Mouse (Mus musculus): ENCODE data around the gene Ppy. TPM values are rescaled to one million over a fixed set of nuclear protein-coding genes. Genes with fewer than 3 reads are reported as not detected.

The Ppy gene
- polyA plus RNA-seq, 1 experiment from 2014 or later: not detected

DNA sequence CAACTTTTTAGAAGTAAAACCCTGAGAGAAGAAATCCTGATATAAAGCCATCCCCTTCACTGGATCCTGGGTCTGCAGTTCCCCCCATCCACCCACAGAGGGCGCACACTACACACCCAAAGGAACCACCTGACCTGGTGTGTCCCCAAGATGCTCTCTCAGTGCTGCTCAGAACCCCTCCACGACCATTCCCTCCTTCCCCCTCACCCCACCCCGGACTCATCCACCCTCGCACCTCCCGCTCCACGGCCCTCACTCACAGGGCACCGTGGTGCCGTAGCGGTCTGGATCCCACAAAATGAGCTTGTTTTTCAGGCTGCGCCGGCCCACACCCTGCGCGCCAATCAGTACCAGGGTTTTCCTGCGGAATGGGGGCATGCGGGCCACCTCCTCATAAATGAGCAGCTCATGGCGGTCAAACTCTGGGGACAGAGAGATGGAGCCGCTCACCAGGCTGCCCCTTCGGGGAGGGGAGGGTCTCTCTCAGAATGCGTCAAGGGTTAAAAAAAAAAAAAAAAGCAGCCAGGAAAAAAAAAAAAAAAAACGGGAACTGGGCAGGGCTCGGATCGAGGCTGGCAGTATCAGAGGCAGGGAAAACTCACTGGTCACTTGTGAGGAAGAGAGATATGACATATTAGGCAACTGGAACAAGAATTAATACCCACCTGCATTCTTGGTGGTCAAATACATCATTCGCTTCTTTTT is 39.7 kb downstream of the Ppy start:
- peaks cover 14% of the 10 kb centered on the region for H3K27me3 ChIP-seq
- peaks cover 41% of the 10 kb centered on the region for H3K36me3 ChIP-seq
- H3K4me2 ChIP-seq (replicated peaks): peak overlapping the region; percentile 76
- peaks cover 3% of the 10 kb centered on the region; the same call in 1 of the 2 replicates for H3K4me1 ChIP-seq
- no peak overlapping the region for H3K27ac ChIP-seq (replicated peaks)
- ATAC-seq (ENCODE audit: low FRiP score, low read depth): peak; percentile 71
- peak overlapping the region; percentile 50 for H3K9ac ChIP-seq (replicated peaks)
- H3K4me3 ChIP-seq: peak overlapping the region; percentile 41
- WGBS: 5% methylated on average over 23 of the region's 23 CpGs
- no peaks in the 10 kb centered on the region for H3K9me3 ChIP-seq

DNA sequence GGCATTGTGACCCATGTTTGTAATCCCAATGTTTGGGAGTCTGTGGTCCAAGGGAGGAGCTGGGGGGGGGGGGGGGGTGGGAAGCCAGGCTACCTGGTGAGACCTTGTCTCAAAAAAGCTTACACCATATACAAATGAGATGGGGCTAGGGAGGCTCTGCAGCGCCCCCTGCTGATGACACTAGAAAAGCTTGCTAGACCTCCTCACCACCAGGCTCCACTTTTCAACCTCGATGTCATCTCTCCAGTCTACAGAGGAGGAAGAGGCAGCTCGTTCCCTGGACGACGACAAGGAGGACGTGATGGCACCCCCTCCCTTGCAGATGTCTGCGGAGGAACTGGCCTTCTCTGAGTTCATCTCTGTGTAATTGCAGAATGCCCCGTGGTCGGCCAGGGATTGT is 47.3 kb downstream of the Ppy start:
- no peaks in the 10 kb centered on the region for H3K9me3 ChIP-seq
- 29% methylated on average over 9 of the region's 9 CpGs for WGBS
- H3K4me2 ChIP-seq (replicated peaks): no peak overlapping the region
- no peak overlapping the region for H3K9ac ChIP-seq (replicated peaks)
- H3K4me3 ChIP-seq: no peak overlapping the region
- no peak overlapping the region for H3K27ac ChIP-seq (replicated peaks)
- H3K27me3 ChIP-seq: no peaks in the 10 kb centered on the region
- no peaks in the 10 kb centered on the region for H3K4me1 ChIP-seq
- ATAC-seq (ENCODE audit: low FRiP score, low read depth): no peak
- H3K36me3 ChIP-seq: peaks cover 12% of the 10 kb centered on the region

DNA sequence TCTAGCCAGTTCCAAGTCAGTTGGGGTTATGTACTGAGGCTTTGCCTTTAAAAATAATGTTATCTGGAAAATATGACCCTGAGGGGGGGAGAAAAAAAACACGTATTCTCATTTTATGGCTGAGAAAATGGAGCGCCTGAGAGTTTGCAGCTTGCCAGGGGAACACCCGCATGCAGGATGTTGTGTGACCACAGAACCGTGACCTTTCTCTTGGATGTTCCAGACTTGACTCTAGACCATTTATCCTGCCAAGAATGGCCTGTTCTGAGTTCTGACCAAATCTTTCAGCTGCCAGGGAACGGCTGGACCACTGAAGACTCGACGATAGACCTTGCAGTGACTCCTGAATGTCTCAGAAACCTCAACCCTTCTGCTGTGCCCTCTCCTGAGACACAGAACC is 47.9 kb downstream of the Ppy start:
- WGBS: 85% methylated on average over 7 of the region's 7 CpGs
- no peaks in the 10 kb centered on the region for H3K9me3 ChIP-seq
- H3K27me3 ChIP-seq: no peaks in the 10 kb centered on the region
- H3K36me3 ChIP-seq: peaks cover 5% of the 10 kb centered on the region; the same call in 1 of the 2 replicates
- no peak overlapping the region for H3K27ac ChIP-seq (replicated peaks)
- no peaks in the 10 kb centered on the region for H3K4me1 ChIP-seq
- no peak for ATAC-seq (ENCODE audit: low FRiP score, low read depth)
- no peak overlapping the region for H3K9ac ChIP-seq (replicated peaks)
- no peak overlapping the region for H3K4me2 ChIP-seq (replicated peaks)
- no peak overlapping the region for H3K4me3 ChIP-seq

DNA sequence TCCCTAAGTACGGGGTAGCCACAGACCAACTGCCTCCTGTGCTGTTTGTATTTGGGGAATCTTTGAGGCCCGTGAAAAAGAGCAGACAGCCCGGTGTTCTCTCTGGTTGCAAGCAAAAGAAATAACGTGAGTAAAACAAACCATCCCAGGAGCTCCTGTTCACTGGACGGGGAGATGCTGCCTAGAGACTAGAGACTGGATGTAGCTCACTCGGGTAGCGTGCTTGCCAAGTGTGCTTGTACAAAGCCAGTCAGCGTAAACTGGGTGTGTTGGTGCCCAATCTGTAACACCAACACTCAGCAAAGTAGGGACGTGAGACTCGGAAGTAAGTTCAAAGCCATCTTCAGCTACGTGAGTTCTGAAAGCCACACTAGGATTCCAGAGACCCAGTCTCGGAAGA is 48.4 kb downstream of the Ppy start:
- H3K9me3 ChIP-seq: no peaks in the 10 kb centered on the region
- no peaks in the 10 kb centered on the region for H3K27me3 ChIP-seq
- ATAC-seq (ENCODE audit: low FRiP score, low read depth): no peak
- no peak overlapping the region for H3K9ac ChIP-seq (replicated peaks)
- 83% methylated on average over 12 of the region's 12 CpGs for WGBS
- no peak overlapping the region for H3K4me2 ChIP-seq (replicated peaks)
- H3K4me3 ChIP-seq: no peak overlapping the region
- H3K4me1 ChIP-seq: no peaks in the 10 kb centered on the region
- no peak overlapping the region for H3K27ac ChIP-seq (replicated peaks)
- 0 out of 2 replicates have a peak, but pooled peaks cover under 1% of the 10 kb centered on the region for H3K36me3 ChIP-seq

DNA sequence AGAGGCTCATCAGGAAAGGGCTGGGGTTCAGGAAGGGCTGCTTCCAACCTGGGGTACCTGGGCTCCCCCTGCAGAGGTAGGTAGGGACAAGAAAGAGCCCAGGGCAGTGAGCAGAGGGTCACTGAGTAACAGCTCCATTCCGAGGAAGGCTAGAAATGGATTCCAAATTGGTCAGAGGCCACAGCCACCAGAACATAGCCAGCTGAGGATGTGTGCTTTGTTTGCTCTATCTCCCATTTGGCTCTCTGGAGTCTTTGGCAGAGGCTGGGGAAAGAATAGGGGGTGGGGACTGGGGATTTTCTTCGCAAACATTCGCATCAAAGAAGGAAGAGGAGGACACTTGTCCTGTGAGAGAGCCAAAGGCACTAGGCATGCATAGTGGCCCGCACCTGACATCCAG is 49.2 kb downstream of the Ppy start:
- ATAC-seq (ENCODE audit: low FRiP score, low read depth): no peak
- Histone ChIP-seq H3K4me3 (no peak overlapping the region), H3K36me3 (no peaks in the 10 kb centered on the region), H3K9ac (replicated peaks) (no peak overlapping the region), H3K4me1 (no peaks in the 10 kb centered on the region), H3K27me3 (no peaks in the 10 kb centered on the region), H3K27ac (replicated peaks) (no peak overlapping the region), H3K4me2 (replicated peaks) (no peak overlapping the region), H3K9me3 (no peaks in the 10 kb centered on the region)
- 32% methylated on average over 4 of the region's 4 CpGs for WGBS

DNA sequence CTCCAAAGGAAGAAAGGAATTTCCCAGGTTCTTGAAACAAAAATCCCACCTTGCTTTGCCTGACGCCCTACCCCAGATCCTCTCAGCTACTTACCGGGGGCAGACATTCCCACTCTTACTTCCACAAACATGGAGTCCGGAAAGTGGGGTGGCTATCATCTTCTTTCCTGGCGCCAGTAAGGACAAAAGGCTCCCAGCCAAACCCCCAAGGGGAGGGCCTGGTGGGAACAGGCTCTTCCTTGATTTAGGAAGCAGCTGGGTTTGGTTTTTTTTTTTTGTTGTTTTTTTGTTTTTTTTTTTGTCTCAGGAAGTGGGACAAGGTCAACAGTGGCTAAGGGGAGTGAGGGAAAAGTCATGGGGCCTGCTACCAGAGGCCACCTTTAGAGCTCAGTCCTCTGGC is 49.6 kb downstream of the Ppy start:
- no peaks in the 10 kb centered on the region for H3K9me3 ChIP-seq
- no peaks in the 10 kb centered on the region for H3K27me3 ChIP-seq
- WGBS: 77% methylated on average over 4 of the region's 4 CpGs
- H3K4me3 ChIP-seq: no peak overlapping the region
- H3K4me1 ChIP-seq: no peaks in the 10 kb centered on the region
- H3K27ac ChIP-seq (replicated peaks): no peak overlapping the region
- H3K4me2 ChIP-seq (replicated peaks): no peak overlapping the region
- ATAC-seq (ENCODE audit: low FRiP score, low read depth): no peak
- no peak overlapping the region for H3K9ac ChIP-seq (replicated peaks)
- no peaks in the 10 kb centered on the region for H3K36me3 ChIP-seq

Other genes starting within 250 kb of the Ppy start
- gene Meox1, start 206.9 kb downstream of the Ppy start, polyA plus RNA-seq (2016; fragmentation: Nextera tagmentation; extraction: Ambion mirVana): 0.23 TPM in 1 of 2 replicates, not detected in the other
- gene Sost, start 134.3 kb downstream of the Ppy start, polyA plus RNA-seq (2016; fragmentation: Nextera tagmentation; extraction: Ambion mirVana): 0.17 and 0.25 TPM in 2 replicates
- gene Cfap97d1, start 117.0 kb downstream of the Ppy start, polyA plus RNA-seq (2016; fragmentation: Nextera tagmentation; extraction: Ambion mirVana): not detected in 2 replicates
- 9.3 and 9.6 TPM in 2 replicates for gene Dusp3, start 114.3 kb downstream of the Ppy start, polyA plus RNA-seq (2016; fragmentation: Nextera tagmentation; extraction: Ambion mirVana)
- 32.1 and 33.2 TPM in 2 replicates for gene Mpp3, start 72.9 kb downstream of the Ppy start, polyA plus RNA-seq (2016; fragmentation: Nextera tagmentation; extraction: Ambion mirVana)
- 0.19 and 0.34 TPM in 2 replicates for gene Cd300lg, start 59.8 kb downstream of the Ppy start, polyA plus RNA-seq (2016; fragmentation: Nextera tagmentation; extraction: Ambion mirVana)
- 21.7 and 23.3 TPM in 2 replicates for gene Mpp2, start 12.8 kb downstream of the Ppy start, polyA plus RNA-seq (2016; fragmentation: Nextera tagmentation; extraction: Ambion mirVana)
- not detected in 2 replicates for gene Pyy, start 6.5 kb upstream of the Ppy start, polyA plus RNA-seq (2016; fragmentation: Nextera tagmentation; extraction: Ambion mirVana)
- gene Nags, start 44.2 kb upstream of the Ppy start, polyA plus RNA-seq (2016; fragmentation: Nextera tagmentation; extraction: Ambion mirVana): not detected in 2 replicates
- gene Tmem101, start 55.1 kb upstream of the Ppy start, polyA plus RNA-seq (2016; fragmentation: Nextera tagmentation; extraction: Ambion mirVana): 33.9 and 38.5 TPM in 2 replicates
- 112 and 119 TPM in 2 replicates for gene Lsm12, start 84.0 kb upstream of the Ppy start, polyA plus RNA-seq (2016; fragmentation: Nextera tagmentation; extraction: Ambion mirVana)
- gene G6pc3, start 88.3 kb upstream of the Ppy start, polyA plus RNA-seq (2016; fragmentation: Nextera tagmentation; extraction: Ambion mirVana): 27.6 and 29.7 TPM in 2 replicates
- gene Hdac5, start 128.8 kb upstream of the Ppy start, polyA plus RNA-seq (2016; fragmentation: Nextera tagmentation; extraction: Ambion mirVana): 98.4 and 106 TPM in 2 replicates
- 11.8 and 15.2 TPM in 2 replicates for gene BC030867, start 147.6 kb upstream of the Ppy start, polyA plus RNA-seq (2016; fragmentation: Nextera tagmentation; extraction: Ambion mirVana)
- not detected in 2 replicates for gene Asb16, start 167.4 kb upstream of the Ppy start, polyA plus RNA-seq (2016; fragmentation: Nextera tagmentation; extraction: Ambion mirVana)
- 65.5 and 69.4 TPM in 2 replicates for gene Tmub2, start 183.6 kb upstream of the Ppy start, polyA plus RNA-seq (2016; fragmentation: Nextera tagmentation; extraction: Ambion mirVana)
- gene Atxn7l3, start 195.3 kb upstream of the Ppy start, polyA plus RNA-seq (2016; fragmentation: Nextera tagmentation; extraction: Ambion mirVana): 24.7 and 26.6 TPM in 2 replicates
- gene Ubtf, start 218.4 kb upstream of the Ppy start, polyA plus RNA-seq (2016; fragmentation: Nextera tagmentation; extraction: Ambion mirVana): 102 and 121 TPM in 2 replicates

All from midbrain, embryonic 12.5 days (tissue).